Mouse (Mus musculus) neural tube, embryonic 11.5 days (tissue): ENCODE results near the gene Mmp9. TPM values are rescaled to one million over a fixed set of nuclear protein-coding genes. Genes with fewer than 3 reads are reported as not detected.
A peak's percentile ranks its signal among the peaks of the same experiment; 100 is the strongest.

Experiments used
- ATAC-seq: fragments of 200-750 bp; cut with Nextera tagmentation; 2 replicates; pipeline ENCODE4 v1.8.0; 2017; ENCODE audit warnings: moderate number of reproducible peaks, mild to moderate bottlenecking, moderate TSS enrichment, moderate library complexity; ENCODE audit not compliant: insufficient read depth, low FRiP score, low TSS enrichment
- DNase-seq: peaks from one replicate; pipeline ENCODE4 v3.0.0-alpha.2; 2015; ENCODE audit warnings: low spot score
- H3K27ac ChIP-seq: fragments of 300-500 bp; sonication (generic); 2 replicates; pipeline ENCODE4 v1.5.1; 2014; ENCODE audit warnings: low read depth, mild to moderate bottlenecking, low read length
- H3K27me3 ChIP-seq: fragments of 300-500 bp; sonication (generic); 2 replicates; pipeline ENCODE4 v1.6.1; 2014; ENCODE audit warnings: mild to moderate bottlenecking, low read length, mixed read lengths; ENCODE audit not compliant: control insufficient read depth, insufficient read depth
- H3K36me3 ChIP-seq: fragments of 300-500 bp; sonication (generic); 2 replicates; pipeline ENCODE4 v1.6.1; 2014; ENCODE audit warnings: mild to moderate bottlenecking, low read length, moderate library complexity, mixed read lengths; ENCODE audit not compliant: control insufficient read depth, insufficient read depth
- H3K4me1 ChIP-seq: fragments of 300-500 bp; sonication (generic); 2 replicates; pipeline ENCODE4 v1.6.1; 2014; ENCODE audit warnings: low read length, mixed read lengths; ENCODE audit not compliant: control insufficient read depth, insufficient read depth
- H3K4me2 ChIP-seq: fragments of 300-500 bp; sonication (generic); 2 replicates; pipeline ENCODE4 v1.6.1; 2014; ENCODE audit warnings: low read depth, mild to moderate bottlenecking, moderate library complexity
- H3K4me3 ChIP-seq: fragments of 300-500 bp; sonication (generic); 2 replicates; pipeline ENCODE4 v1.5.1; 2014; ENCODE audit warnings: low read depth, low read length
- H3K9ac ChIP-seq: fragments of 300-500 bp; sonication (generic); 2 replicates; pipeline ENCODE4 v1.6.1; 2014; ENCODE audit warnings: mild to moderate bottlenecking, low read length
- H3K9me3 ChIP-seq: fragments of 300-500 bp; sonication (generic); 2 replicates; pipeline ENCODE4 v1.6.1; 2016; ENCODE audit warnings: low read length; ENCODE audit not compliant: control insufficient read depth
- WGBS: fragments of 180-500 bp; shearing (Covaris S2); extraction: QIAGEN DNeasy Blood & Tissue Kit; methylation state at CpG from one replicate; pipeline ENCODE4 v1.1.7; 2014; 5-methylcytosine and 5-hydroxymethylcytosine counted together
- polyA plus RNA-seq: library from polyadenylated mRNA; unstranded; fragments of >200 nt; fragmentation: Nextera tagmentation; extraction: Ambion mirVana; gene quantifications from 2 replicates; pipeline ENCODE4 v1.2.1, GENCODE M21; 2014

The Mmp9 gene
- polyA plus RNA-seq, 1 experiment from 2014 or later = 2.1 TPM

DNA sequence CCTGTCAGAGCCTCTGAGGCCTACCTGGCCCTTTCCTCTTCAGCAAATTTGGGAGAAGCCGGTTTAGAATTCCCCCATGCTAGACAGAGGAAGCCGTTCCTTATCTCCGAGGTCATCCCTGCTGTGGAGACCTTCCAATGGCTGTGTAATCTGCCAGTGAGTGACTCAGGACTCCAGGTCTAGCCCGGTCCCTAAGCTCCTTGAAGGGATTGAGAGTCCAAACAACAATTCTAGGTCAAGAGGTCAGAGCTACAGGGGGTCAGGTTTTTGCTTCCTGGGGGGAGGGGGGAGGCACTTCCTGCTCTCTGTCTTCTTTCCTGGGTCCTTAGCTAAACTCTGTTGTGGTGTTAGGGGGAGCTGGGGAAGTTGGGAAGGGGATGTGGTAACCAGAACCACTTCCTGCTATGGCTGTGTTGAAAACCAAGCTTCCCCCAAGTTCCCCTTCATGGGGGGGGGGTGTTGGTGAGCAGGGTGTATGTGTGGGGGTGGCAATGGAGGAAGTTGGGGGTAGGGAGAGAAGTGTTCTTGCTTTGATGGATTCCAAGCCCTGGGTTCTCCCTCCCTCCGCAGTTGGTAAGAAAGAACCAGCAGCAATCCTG, 2.2 kb downstream of the Mmp9 start:
- Histone ChIP-seq H3K27ac (no peak overlapping the region), H3K36me3 (no peaks in the 10 kb centered on the region), H3K9me3 (no peaks in the 10 kb centered on the region), H3K4me1 (peaks cover 19% of the 10 kb centered on the region), H3K4me2 (no peak overlapping the region), H3K27me3 (peaks cover 21% of the 10 kb centered on the region), H3K9ac (no peak overlapping the region), H3K4me3 (no peak overlapping the region)
- WGBS = 29% methylated on average over 5 of the region's 5 CpGs
- no peak for ATAC-seq
- DNase-seq = no peak

DNA sequence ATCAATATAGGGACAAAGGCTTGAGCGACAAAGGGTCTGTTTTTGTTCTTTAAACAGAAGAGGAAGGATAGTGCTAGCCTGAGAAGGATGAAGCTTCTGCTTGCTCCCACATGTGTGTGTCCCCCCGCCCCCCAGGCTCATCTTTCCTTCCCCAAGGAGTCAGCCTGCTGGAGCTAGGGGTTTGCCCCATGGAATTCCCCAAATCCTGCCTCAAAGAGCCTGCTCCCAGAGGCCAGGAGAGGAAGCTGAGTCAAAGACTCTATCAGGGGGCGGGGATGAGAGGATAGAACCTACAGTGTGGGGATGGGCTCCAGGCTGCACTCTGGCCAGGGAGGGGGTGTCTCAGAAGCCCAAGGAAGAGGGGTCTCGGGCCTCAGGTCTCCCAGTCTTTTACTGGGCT, 6.9 kb downstream of the Mmp9 start:
- H3K36me3 ChIP-seq = no peaks in the 10 kb centered on the region
- 33% methylated on average over 4 of the region's 4 CpGs for WGBS
- H3K4me1 ChIP-seq = no peaks in the 10 kb centered on the region
- no peaks in the 10 kb centered on the region for H3K9me3 ChIP-seq
- DNase-seq (no peak), ATAC-seq (no peak)
- H3K9ac ChIP-seq = no peak overlapping the region
- no peak overlapping the region for H3K4me2 ChIP-seq
- no peak overlapping the region for H3K27ac ChIP-seq
- H3K4me3 ChIP-seq = no peak overlapping the region
- peaks cover 53% of the 10 kb centered on the region for H3K27me3 ChIP-seq

DNA sequence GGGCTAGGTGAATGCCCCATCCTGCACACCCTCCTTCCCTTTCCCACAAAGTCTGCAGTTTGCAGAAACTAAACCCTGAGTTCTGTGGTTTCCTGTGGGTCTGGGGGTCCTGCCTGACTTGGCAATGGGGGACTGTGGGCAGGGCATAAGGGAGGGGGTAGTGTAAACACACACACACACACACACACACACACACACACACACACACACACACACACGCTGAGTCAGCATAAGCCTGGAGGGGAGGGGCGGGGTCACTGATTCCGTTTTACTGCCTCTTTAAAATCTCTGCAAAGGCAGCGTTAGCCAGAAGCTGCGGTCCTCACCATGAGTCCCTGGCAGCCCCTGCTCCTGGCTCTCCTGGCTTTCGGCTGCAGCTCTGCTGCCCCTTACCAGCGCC, 7.3 kb downstream of the Mmp9 start:
- no peaks in the 10 kb centered on the region for H3K9me3 ChIP-seq
- H3K27me3 ChIP-seq = peaks cover 58% of the 10 kb centered on the region
- no peak overlapping the region for H3K4me2 ChIP-seq
- H3K27ac ChIP-seq = no peak overlapping the region
- ATAC-seq (no peak), DNase-seq (no peak)
- no peaks in the 10 kb centered on the region for H3K4me1 ChIP-seq
- no peak overlapping the region for H3K4me3 ChIP-seq
- no peak overlapping the region for H3K9ac ChIP-seq
- no peaks in the 10 kb centered on the region for H3K36me3 ChIP-seq
- WGBS = 9% methylated on average over 5 of the region's 7 CpGs

DNA sequence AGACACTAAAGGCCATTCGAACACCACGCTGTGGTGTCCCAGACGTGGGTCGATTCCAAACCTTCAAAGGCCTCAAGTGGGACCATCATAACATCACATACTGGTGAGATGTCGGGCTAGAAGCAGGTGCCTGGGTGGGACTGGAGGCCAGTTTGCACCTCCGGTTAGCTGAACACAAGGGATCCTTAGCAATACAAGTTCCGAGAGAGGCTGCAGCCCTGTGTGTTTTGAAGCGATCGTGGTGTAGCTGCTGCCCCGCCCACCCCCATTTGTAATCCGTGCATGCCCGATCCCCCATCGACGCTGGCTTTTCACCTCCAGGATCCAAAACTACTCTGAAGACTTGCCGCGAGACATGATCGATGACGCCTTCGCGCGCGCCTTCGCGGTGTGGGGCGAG, 8.4 kb downstream of the Mmp9 start:
- ATAC-seq = no peak

DNA sequence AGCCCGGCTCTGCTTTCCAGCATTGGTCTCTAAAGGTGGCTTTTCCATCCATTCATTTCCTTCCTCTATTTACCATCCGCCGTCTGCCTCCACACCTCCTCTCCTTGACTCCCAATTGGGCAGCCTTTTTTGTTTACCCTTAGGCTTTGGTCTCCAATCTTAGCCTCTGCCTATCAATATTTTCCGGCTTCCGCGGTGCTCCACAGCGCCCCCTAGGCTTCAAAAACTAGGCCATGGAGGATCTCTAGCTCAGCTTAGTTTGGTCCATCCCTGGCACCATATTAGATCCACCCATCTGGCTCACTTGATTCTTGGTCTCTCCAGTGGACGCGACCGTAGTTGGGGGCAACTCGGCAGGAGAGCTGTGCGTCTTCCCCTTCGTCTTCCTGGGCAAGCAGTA, 9.9 kb downstream of the Mmp9 start:
- WGBS = 20% methylated on average over 13 of the region's 13 CpGs

More for the DNA sequence above, 8.4 kb downstream of the Mmp9 start:
- peak; percentile 35 for DNase-seq
- no peaks in the 10 kb centered on the region for H3K36me3 ChIP-seq
- H3K27ac ChIP-seq = no peak overlapping the region
- H3K9ac ChIP-seq = no peak overlapping the region
- peak overlapping the region; percentile 17; the same call in 1 of the 2 replicates for H3K4me2 ChIP-seq
- H3K4me1 ChIP-seq = no peaks in the 10 kb centered on the region
- H3K27me3 ChIP-seq = peaks cover 58% of the 10 kb centered on the region
- no peaks in the 10 kb centered on the region for H3K9me3 ChIP-seq
- 5% methylated on average over 25 of the region's 25 CpGs for whole genome bisulfite sequencing
- no peak overlapping the region for H3K4me3 ChIP-seq

DNA sequence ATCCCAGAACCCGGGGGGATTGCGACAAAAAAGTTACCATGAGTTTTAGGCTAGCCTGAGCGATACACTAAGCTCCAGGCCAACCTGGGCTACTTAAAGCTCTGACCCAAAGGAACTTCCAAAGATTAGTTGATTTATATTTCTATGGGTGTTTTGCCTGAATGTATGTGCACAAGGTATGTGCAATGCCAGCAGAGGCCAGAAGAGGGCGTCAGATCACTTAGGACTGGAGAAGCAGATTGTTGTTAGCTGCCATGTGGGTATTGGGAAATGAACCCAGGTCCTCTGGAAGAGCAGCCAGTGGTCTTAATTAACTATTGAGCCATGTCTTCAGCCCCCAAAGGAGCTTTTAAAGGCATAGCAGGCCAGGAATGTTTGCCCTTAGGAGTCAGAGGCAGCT, 11.2 kb downstream of the Mmp9 start:
- Histone ChIP-seq H3K27me3 (peaks cover 58% of the 10 kb centered on the region), H3K27ac (no peak overlapping the region), H3K9me3 (no peaks in the 10 kb centered on the region), H3K4me2 (no peak overlapping the region), H3K36me3 (no peaks in the 10 kb centered on the region), H3K4me1 (no peaks in the 10 kb centered on the region), H3K9ac (no peak overlapping the region), H3K4me3 (no peak overlapping the region)
- 78% methylated on average over 4 of the region's 4 CpGs for WGBS
- DNase-seq (no peak), ATAC-seq (no peak)

More for the DNA sequence above, 9.9 kb downstream of the Mmp9 start:
- Histone ChIP-seq H3K27me3 (peaks cover 58% of the 10 kb centered on the region), H3K9me3 (no peaks in the 10 kb centered on the region), H3K4me2 (no peak overlapping the region), H3K4me3 (no peak overlapping the region), H3K36me3 (no peaks in the 10 kb centered on the region), H3K4me1 (no peaks in the 10 kb centered on the region), H3K9ac (no peak overlapping the region), H3K27ac (no peak overlapping the region)
- ATAC-seq (no peak), DNase-seq (peak; percentile 41)

DNA sequence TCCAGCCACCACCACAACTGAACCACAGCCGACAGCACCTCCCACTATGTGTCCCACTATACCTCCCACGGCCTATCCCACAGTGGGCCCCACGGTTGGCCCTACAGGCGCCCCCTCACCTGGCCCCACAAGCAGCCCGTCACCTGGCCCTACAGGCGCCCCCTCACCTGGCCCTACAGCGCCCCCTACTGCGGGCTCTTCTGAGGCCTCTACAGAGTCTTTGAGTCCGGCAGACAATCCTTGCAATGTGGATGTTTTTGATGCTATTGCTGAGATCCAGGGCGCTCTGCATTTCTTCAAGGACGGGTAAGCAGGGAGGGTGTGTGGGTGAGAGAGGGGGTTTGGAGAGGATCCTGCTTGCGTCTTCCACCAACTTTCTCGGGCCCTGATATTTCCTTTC, 11.9 kb downstream of the Mmp9 start:
- ATAC-seq (no peak), DNase-seq (no peak)
- no peak overlapping the region for H3K4me2 ChIP-seq
- H3K4me1 ChIP-seq = no peaks in the 10 kb centered on the region
- no peaks in the 10 kb centered on the region for H3K9me3 ChIP-seq
- no peak overlapping the region for H3K4me3 ChIP-seq
- H3K36me3 ChIP-seq = no peaks in the 10 kb centered on the region
- peaks cover 53% of the 10 kb centered on the region for H3K27me3 ChIP-seq
- H3K27ac ChIP-seq = no peak overlapping the region
- no peak overlapping the region for H3K9ac ChIP-seq
- WGBS = 40% methylated on average over 13 of the region's 13 CpGs

DNA sequence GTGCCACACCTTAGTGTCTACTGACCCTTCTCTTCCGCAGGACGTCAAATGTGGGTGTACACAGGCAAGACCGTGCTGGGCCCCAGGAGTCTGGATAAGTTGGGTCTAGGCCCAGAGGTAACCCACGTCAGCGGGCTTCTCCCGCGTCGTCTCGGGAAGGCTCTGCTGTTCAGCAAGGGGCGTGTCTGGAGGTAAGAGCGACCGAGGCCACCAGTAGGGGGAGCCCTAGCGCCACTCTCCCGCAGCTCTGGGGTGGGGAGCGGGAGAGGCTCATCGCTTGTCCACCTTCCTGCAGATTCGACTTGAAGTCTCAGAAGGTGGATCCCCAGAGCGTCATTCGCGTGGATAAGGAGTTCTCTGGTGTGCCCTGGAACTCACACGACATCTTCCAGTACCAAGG, 12.6 kb downstream of the Mmp9 start:
- Histone ChIP-seq H3K4me2 (no peak overlapping the region), H3K4me1 (no peaks in the 10 kb centered on the region), H3K27me3 (peaks cover 45% of the 10 kb centered on the region), H3K36me3 (no peaks in the 10 kb centered on the region), H3K4me3 (no peak overlapping the region), H3K9ac (no peak overlapping the region), H3K9me3 (no peaks in the 10 kb centered on the region), H3K27ac (no peak overlapping the region)
- peak; percentile 90 for DNase-seq
- WGBS = 1% methylated on average over 21 of the region's 21 CpGs
- peak; percentile 58; the same call in 1 of the 2 replicates for ATAC-seq

DNA sequence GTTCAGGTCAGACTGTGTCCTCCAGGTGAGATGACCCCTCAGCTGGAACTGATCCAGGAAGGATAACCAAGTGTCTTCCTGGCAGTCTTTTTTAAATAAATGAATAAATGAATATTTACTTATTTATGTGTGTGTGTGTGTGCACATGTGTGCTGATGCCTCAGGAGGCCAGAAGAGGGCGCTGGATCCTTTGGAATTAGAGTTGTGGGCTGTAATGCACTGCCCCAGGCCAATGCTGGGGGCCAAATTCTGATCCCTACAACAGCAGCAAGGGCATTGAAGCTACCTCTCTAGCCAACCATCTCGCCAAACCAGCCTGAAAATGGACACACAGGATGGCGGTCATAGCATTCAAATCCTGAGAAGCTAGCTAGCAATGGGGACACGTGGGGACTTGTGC, 15.1 kb downstream of the Mmp9 start:
- ATAC-seq (no peak), DNase-seq (no peak)
- Histone ChIP-seq H3K4me1 (no peaks in the 10 kb centered on the region), H3K36me3 (no peaks in the 10 kb centered on the region), H3K4me2 (no peak overlapping the region), H3K9me3 (no peaks in the 10 kb centered on the region), H3K27ac (no peak overlapping the region), H3K27me3 (peaks cover 20% of the 10 kb centered on the region), H3K9ac (no peak overlapping the region), H3K4me3 (no peak overlapping the region)
- WGBS = 72% methylated on average over 4 of the region's 4 CpGs
